Mouse (Mus musculus) mature B cell (primary cell): ENCODE measurements around the gene Cxcl10.
"Not testable (repeated sequence)": the region's sequence is repeated elsewhere in the genome, so short reads cannot be mapped to it uniquely, and the experiment has no call there.

ENCODE experiments used
- in situ Hi-C: fragments of 300-500 bp; cut with MboI; formaldehyde crosslinking; loops from 2 replicates; pipeline ENCODE4 v1.14.3; 2019

Gene Cxcl10

DNA sequence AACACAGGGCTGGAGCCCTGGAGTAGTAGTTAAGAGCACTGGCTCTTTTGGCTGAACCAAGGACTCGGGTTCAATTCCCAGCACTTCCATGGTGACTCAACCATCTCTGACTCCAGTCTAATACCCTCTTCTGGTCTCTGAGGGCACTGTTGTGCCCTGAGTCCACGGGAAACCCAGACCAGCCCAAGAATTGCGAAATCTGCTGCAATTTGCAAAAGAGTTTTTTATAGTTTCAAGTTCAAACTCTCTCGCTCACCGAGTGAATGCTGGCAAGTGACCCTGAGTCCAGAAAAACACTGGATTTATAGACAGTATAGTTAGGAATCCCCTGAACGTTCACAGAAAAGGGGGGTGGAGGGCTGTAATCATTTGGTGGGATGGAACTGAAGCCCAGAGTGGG lies 21.7 kb upstream of the Cxcl10 start:
- in situ Hi-C loops = no loop called here

DNA sequence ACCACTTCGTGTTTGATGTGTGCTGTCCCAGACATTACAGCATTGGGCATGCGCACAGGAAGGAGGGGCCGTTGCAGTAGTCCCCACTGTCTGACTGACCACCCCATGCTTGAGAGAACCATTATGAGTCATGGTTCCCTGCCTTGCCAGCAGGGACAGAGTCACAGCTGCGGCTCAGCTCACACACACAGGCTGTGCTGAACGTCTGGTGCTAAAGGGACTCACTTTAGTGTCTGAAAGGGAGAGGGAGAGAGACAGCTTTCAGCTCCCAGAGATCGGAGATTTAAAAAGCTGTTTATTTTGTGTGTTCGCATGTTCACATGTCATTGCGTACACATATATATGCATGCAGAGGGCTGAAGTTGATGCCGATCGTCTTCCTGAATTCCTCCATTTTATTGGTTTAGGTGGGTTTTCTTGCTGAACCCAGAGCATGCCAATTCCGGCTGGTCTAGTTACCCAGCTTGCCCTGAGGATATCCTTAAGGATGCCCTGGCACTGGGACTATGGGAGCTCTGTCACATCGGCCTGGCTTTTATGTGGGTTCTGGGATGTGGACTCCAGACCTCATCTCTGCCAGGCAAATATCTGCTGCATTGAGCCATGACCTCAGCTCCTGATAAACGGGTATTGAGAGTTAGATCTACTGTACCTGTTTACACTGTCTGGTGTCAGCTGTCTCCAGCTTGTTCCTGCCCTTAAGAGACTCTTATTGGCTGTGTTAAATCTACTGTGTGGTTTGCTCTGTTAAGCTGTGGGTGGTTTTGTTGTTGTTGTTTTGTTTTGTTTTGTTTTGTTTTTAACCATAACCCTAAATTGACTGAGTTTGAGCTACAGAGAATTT lies 20.7 kb upstream of the Cxcl10 start:
- in situ Hi-C loops = no loop called here

DNA sequence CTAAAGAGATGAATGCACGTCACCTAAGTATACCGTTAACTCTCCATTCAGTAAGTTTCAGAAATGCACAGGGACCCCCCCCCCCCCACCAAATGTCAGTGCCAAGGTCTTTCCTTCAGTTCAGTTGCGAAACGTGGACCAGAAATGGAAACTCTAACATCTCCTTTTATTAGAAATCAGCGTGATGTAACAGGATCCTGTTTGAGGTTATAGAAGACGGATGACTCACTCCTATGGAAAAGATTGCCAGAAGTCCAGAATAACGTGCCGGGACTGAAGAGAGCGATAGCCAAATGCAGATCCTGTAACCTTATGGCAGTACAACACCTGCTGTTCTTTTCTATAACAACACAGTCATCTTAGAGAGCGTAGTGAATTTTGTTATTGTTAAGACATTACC lies 19.7 kb upstream of the Cxcl10 start:
- in situ Hi-C loops = no loop called here

DNA sequence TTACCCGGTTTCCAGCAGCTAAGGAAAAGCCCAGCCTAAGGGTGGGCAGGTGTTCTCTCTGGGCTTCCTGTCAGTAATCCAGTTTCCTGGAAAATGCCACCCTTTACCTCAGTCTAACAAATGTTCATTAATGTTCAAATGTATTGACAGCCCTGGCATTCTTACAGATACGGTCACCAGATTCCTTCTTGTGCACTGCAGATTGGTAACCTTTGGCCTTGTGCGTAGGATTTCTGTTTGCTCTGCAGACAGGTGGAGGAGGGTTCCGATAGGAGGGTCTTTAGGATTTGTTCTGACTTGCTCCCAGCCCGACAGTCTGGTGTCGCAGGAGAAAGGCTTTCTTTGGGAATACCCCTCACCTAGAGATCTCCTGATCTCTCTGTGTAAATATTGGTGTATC lies 17.9 kb upstream of the Cxcl10 start:
- in situ Hi-C loops = no loop called here

DNA sequence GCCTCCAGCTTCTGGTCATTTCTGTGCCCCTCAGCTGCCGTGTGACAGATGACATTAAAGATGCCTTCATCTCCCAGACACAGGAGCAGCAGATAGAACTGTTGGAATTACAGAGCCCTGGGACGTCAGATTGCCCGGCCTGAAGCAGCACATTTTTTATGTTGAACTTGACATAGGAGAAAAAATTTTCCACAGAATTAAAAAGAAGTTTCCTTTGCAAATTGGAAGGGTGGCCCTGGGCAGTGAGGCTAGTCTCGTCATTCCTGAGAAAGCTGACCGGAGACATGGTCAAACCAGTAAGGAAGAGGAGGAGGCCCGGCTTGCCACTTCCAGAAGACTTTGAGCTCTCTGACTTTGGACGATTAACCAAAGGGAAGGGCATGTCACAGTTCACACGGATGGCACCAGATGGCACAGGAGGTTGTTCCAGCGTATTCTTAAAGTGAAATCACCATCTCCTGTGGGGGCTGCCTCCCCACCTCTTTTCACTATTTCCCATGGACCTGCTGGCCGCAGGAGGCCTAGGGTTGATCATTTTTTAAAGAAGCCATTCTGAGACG lies 16.5 kb upstream of the Cxcl10 start:
- in situ Hi-C loops = no loop called here

DNA sequence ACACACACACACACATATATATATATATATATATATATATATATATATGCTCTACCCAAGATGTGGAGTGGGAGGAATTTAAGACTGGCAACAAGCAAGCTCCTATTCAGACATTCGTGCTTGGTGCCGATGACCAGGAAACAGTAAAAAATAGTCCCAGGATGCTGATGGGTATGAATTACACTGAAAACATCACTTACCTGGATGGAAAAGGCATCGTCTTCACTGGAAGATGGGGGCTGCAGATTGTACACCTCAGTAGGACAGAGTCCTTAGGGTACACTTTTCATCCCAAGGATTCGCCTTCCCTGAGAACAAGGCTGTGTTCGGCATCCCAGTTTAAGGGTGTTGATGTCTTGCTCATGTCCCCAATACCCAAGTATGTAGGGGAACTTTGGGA lies 15.3 kb upstream of the Cxcl10 start:
- in situ Hi-C loops = no loop called here

DNA sequence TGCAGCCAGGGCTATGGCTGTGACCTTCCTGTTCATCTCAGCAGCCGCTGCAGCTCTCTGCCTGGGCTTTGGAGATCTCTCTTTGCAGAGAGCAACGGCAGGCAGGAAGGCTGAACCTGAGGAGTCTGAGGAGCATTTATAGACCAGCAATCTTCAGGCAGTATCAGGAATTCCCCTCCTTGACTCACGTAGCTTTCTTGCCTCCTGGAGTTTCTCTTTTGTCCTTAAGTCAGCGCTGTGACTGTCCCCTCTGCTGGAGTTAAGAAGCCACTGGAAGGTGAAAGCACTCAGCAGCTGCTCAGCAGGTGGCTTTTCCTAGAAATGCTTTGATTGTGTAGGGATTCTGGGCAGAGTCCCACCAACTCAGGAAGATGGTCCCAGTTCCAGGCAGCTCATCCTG lies 14.5 kb upstream of the Cxcl10 start:
- in situ Hi-C loops = no loop called here

DNA sequence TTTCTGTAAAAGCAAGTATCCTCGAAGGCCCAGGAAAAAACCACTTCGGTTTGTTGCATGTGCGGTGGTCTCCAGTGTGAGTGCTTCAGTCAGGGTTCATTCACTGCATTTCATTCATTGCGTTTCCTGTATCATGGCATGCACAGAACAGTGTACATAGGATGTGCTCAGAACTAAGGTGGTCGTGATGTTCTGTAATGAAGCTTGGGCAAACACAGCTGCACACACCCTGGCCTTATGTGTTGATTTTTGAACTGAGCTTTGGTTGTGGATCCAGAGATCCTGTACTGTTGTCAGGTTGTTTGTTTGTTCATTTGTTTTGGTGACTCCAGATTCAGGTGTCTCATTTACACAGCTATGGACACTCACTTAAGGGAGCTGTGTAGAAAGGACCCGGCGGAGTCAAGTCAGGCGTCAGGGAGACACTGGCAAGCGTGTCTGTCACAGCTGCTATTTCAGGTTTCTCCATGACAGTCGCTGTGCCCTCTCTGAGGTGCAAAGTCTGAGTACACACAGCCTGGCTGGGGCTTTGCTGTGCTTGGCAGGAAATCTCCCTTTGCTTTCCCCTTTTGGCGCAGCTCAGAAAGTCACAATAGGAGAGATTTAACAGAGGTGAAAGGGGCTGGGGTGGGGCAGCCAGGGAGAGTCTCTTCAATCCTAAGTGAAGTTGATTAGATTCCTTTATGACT lies 10.2 kb upstream of the Cxcl10 start:
- in situ Hi-C loops = no loop called here

DNA sequence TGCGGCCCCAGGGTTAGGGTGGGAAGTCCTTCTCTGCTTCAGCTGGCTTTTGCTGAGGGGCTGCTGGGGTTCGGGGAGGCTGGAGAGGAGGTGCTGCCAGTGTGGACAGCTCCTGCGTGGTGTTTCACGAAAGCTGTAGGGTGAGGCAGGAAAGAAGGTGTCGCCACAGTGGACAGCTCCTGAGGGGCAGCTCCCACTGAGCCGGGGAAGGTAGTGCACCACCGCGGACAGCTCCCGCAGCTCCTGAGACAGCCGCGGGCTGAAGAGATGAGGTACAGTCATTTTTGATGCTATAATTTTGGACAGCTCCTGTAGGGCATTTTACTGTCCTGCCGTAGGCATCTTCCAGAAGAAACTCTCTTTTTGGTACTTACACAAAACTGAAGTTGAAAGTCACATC lies 9.3 kb upstream of the Cxcl10 start:
- in situ Hi-C loops = no loop called here

DNA sequence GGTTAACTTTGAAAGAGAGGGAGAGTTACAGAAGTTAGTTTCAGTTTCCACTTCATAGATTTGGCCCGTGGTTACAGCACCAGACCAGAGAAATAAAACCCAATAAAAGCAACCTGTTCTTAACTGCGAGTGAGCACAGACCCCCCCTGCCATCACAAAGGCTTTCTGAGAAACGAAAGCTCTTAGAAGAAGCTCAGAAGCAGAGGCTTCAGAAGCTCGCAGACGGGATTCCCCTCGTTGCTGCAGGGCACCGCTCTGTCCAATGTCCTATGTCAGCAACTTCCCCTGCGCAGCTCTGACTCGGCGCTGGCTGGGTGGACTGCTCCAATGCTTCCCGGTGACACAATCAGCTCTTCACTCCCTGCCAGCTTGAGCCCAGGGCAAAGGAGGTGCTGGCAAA lies 4.8 kb upstream of the Cxcl10 start:
- in situ Hi-C loops = no loop called here

DNA sequence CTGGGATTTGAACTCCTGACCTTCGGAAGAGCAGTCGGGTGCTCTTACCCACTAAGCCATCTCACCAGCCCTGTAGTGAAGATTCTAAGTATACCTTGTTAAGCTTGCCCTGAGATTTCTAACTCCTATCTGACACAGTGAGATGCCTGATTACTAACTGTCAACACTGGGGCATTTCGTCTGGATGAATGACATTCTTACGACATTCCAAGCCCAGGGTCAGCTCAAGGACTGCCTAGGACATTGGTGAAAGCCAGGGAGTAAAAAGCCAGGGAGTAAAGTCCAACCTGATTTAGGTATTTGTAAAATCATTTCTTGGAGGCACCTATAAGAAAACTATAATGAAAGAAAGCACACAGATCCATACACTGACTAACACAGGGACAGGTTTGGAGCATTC lies 4.0 kb upstream of the Cxcl10 start:
- in situ Hi-C loops = not testable (repeated sequence)

DNA sequence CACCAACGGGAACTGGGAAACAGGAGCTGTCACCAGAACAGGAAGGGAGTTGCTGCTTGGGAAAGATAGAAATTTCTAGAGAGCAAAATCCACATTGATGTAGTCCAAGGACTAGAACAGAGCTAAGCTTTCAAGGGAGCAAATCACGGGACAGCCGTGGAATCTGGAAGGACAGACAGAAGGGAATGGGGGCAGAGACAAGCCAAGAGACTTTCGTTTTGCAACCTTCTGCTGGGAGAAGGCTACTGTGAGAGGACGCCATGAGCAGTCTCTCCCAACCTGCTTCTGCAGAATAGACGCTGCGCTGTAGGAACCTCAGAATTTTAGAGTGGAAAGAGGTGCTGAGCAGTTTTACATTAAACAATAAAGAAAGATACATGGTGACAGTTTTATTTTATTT lies 1.0 kb upstream of the Cxcl10 start:
- in situ Hi-C loops = no loop called here

DNA sequence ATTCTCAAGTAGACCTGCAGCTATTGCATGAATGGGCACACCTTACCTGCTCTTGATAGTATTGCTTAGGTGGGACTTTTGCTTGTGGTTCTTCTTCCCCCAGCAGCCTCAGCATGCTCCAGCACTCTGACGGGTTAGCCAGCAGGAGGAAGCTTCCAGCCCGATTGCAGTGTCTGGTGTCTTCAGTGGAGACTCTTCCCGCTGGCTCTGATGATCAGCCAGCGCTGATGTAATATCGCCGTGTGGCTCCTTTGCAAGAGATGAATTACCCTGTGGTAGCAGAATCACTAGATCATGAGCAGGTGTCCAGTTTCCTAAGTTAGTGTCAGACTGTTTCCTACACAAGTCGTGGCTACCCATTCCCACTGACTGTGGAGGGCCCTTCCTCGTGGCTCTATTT lies 3.7 kb downstream of the Cxcl10 start:
- in situ Hi-C loops = no loop called here

DNA sequence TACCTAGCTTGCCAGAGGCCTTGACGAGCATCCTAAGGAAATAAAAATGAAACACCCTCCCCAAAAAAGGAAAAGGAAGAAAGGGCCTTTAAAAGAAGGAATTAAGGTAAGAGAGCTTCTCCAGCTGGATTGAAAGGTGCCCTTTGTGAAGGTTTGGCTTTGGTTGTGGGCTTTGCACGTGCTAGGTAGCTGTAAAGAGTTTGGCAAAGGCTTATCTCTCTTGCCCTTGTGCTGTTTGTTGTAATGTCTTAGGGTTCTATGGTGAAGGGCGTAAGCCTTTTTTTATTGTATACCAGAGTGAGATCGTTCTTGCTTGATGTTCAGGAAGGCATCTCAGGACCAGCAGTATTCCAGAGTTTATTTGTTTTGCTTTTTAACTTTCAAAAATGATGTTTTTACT lies 8.1 kb downstream of the Cxcl10 start:
- in situ Hi-C loops = no loop called here

DNA sequence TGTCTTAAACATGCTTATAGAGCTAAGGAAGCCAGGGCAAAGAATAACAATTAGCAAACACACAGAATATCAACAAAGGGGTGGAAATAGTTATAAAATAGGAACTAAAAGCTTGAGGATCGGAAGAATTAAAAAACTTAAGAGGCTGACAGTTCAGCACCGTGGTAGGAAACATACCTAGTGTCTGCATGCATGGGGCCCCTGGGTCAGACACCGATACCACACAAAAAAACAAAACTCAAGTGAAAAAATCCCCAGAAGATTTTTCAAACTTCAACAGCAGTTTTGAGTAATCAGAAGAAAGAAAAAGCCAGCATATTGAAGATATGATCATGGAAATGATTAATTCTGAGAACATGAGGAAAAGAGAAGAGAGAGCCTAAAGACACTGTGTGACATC lies 11.9 kb downstream of the Cxcl10 start:
- in situ Hi-C loops = no loop called here

DNA sequence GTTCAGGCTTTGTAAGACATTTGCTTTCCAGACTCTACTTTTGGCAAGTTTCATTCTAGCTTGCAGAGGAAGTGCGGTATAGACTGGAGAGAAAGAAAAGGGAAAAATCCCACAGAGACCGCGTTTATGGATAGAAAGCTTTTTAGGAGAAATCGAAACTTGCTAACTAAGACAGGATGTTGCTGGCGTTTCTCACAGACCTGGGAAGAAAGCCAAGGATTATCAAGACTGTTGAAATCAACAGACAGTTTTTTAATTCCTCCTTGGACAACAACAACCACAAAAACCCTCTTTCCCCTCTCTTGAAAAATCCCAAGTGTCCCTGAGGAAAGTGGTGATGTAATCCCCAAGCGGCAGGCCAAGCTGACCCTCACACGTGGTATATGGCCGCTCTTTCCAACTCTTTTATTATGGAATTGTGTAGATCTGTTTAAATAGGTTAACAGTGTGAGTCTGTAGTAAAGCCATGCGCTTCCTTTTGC lies 16.3 kb downstream of the Cxcl10 start:
- in situ Hi-C loops = no loop called here

DNA sequence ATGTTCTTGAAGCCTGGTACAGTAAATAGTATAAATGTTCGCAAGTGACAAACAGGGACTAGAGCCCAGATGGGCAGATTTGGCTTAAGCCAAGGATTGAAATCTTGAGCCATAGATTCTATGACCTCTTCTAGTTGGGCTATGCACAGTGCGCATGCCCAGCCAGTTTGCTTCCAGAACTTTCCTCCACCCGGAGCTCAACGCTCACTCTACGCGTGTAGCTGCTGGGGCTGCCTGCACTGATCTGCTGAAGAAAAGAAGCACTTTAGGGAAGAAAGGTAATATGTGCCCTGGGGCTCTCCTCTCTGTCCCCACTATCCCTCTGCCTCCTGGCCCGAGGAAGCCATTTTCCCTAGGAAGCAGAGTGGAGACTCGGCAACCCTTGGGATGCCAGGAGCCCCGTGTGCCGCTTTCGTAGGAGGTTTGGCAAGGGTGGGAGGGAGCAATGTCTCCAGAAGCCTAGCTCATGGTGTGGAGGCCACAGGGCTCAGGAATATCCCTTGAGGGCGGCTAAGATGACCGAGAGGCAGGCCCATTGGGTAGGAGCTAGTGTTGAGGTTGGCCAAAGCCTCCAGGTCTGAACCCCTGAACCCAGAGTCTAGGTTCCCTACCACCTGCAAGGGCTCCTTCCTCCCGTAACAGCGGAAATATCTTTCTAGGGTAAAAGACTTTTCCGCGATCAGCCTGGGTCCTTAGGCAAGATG lies 16.9 kb downstream of the Cxcl10 start, which contains the start of gene Art3:
Gene Art3 (plus strand): TSS at position 193 of the 704 bp plus-strand sequence.
- in situ Hi-C loops = no loop called here

DNA sequence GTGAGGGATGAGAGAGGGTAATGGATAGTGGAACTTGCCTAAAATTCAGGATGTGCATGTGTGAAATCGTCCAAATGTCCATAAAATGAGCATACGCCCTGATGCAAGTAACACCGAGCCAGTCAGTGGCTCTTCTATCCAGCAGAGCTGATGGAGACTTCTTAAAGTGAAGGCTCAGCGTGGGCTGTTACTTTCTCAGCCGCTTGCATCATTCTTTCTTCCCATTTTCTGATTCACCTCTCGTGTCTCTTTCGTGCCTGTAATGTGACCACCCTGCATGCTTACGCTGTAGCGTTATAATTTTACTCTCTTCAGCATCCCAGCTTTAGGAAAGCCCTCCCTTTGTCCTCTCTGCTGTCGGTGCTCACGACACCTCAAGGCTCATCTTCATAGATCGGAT lies 17.6 kb downstream of the Cxcl10 start:
- in situ Hi-C loops = no loop called here

DNA sequence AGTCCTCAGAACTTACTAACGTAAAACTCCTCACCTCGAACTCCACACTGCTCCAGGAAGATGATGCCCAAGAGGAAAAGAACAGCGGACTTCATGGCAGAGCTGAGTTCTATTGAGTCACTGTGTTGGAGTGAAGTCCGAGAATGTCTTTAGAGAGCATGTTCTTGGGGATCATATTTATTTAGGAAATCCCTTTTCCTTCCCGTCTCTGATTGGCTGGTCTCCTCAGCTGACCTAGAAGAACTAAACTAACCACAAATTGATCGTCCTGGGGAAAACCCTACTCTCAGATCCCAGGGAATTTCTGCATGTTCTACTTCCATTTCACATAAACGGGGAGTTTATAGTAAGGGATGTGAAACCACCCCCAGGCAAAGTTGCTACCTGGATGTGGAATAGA lies 20.8 kb downstream of the Cxcl10 start, which contains the start of gene Cxcl9:
Gene Cxcl9 (minus strand): TSS at position 151 of the 400 bp plus-strand sequence.
- in situ Hi-C loops = no loop called here

DNA sequence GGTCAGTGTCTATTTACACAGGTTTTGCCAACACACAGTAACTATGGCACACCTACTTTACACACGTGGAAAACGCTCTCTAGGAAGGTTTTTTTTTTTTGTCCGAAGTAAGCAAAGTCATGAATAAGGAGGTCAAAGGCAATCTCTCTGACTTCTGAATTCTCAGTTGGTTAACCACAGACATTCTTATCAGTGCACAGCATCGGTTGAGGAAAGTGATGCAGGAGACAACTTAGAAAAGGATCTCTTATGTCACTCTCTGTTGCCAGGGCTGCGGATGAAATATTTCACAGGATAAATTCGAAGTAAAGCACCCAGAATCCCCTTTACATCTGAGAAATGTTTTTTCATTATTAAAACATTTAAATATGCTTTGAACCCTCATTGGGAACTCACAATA lies 21.3 kb downstream of the Cxcl10 start:
- in situ Hi-C loops = no loop called here

DNA sequence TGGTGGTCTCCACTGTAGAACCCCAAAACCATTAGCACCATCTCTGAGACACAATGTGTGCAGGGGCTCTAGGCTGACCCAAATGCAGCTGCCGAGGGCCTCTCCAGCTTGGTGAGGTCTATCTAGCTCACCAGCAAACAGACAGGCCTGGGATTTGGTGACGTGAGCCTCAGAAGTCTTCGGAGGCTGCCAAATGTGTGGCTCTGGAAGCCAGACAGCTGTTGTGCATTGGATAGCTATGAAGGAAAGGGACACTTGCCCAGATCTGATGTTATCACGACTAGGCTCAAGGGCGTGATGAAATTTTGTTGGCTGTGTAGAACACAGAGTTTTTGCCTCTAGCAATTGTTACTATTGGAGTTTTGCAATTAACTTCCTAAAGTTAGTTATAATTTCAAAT lies 25.4 kb downstream of the Cxcl10 start:
- in situ Hi-C loops = no loop called here

DNA sequence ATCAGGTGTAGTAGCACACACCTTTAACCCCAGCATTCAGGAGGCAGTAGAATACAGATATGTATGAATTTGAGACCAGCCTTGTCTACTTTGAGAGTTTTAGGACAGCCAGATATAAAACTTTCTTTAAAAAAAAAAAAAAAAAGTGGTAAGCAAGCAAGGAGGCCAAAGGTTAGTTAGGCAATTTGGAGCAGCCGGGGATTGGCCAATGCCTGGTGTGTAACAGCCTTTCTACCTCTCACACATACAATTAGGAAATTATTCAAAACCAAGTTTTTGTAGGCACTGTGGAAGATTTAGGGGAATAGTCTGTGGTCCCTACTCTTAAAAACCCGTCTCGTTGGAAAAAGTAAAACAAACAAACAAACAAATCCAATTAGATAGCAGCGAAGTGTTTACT lies 26.1 kb downstream of the Cxcl10 start:
- in situ Hi-C loops = no loop called here
